Mouse (Mus musculus) bone marrow, adult 2 months (tissue): ENCODE measurements around the gene Rbl1.
"Not testable (repeated sequence)": the region's sequence is repeated elsewhere in the genome, so short reads cannot be mapped to it uniquely, and the experiment has no call there.

Experiments used
- CTCF ChIP-seq: fragments of 200-500 bp; IDR thresholded peaks from 2 replicates; pipeline ENCODE4 v1.5.1; 2011; ENCODE audit warnings: low read length, control low read depth; ENCODE audit not compliant: control insufficient read depth, insufficient read depth
- POLR2A ChIP-seq: fragments of 200-500 bp; IDR thresholded peaks from 2 replicates; pipeline ENCODE4 v1.6.1; 2011; ENCODE audit warnings: low read depth, mild to moderate bottlenecking, control low read depth, low read length, borderline replicate concordance; ENCODE audit not compliant: control insufficient read depth

GRCm38 (mm10) chr2:157221916-157222315 lies 17.6 kb upstream of the Rbl1 start:
- TF ChIP-seq POLR2A, CTCF: not testable (repeated sequence)
